Mouse (Mus musculus): ENCODE measurements around the gene Zmynd12. TPM values are rescaled to one million over a fixed set of nuclear protein-coding genes. Genes with fewer than 3 reads are reported as not detected.

Zmynd12 gene
- polyA plus RNA-seq, 1 experiment: 0.35 TPM

GRCm38 (mm10) chr4:119441836-119442235 is 19.2 kb downstream of the Zmynd12 start:
- H3K27me3 ChIP-seq (ENCODE audit: control insufficient read depth, insufficient read depth, low read length): no peaks in the 10 kb centered on the region
- no peak for TF ChIP-seq POLR2A (IDR thresholded peaks at IDR 0.05; ENCODE audit: control insufficient read depth, extremely low read depth, insufficient read depth, low read length, poor library complexity)
- no peak for TF ChIP-seq CTCF (IDR thresholded peaks at IDR 0.05; ENCODE audit: borderline replicate concordance, control insufficient read depth, extremely low read depth, insufficient read depth, low read length, poor library complexity)
- no peak overlapping the region for H3K4me3 ChIP-seq (ENCODE audit: control insufficient read depth, insufficient read depth, low read length)
- 92% methylated on average over 4 of the region's 4 CpGs for WGBS
- no peak overlapping the region for H3K27ac ChIP-seq (ENCODE audit: control insufficient read depth, insufficient read depth, low read length)
- no peaks in the 10 kb centered on the region for H3K36me3 ChIP-seq (ENCODE audit: control insufficient read depth, insufficient read depth, low read length)
- no peak for DNase-seq
- H3K4me1 ChIP-seq (replicated peaks; ENCODE audit: control insufficient read depth, insufficient read depth, low read length): no peaks in the 10 kb centered on the region

GRCm38 (mm10) chr4:119442539-119442938 is 19.9 kb downstream of the Zmynd12 start:
- H3K4me3 ChIP-seq (ENCODE audit: control insufficient read depth, insufficient read depth, low read length): no peak overlapping the region
- no peak for DNase-seq
- H3K4me1 ChIP-seq (replicated peaks; ENCODE audit: control insufficient read depth, insufficient read depth, low read length): no peaks in the 10 kb centered on the region
- TF ChIP-seq CTCF (IDR thresholded peaks at IDR 0.05; ENCODE audit: borderline replicate concordance, control insufficient read depth, extremely low read depth, insufficient read depth, low read length, poor library complexity): no peak
- TF ChIP-seq POLR2A (IDR thresholded peaks at IDR 0.05; ENCODE audit: control insufficient read depth, extremely low read depth, insufficient read depth, low read length, poor library complexity): no peak
- WGBS: 84% methylated on average over 6 of the region's 6 CpGs
- H3K27me3 ChIP-seq (ENCODE audit: control insufficient read depth, insufficient read depth, low read length): no peaks in the 10 kb centered on the region
- no peak overlapping the region for H3K27ac ChIP-seq (ENCODE audit: control insufficient read depth, insufficient read depth, low read length)
- H3K36me3 ChIP-seq (ENCODE audit: control insufficient read depth, insufficient read depth, low read length): no peaks in the 10 kb centered on the region

GRCm38 (mm10) chr4:119447261-119447660 is 24.6 kb downstream of the Zmynd12 start:
- Histone ChIP-seq H3K27ac (ENCODE audit: control insufficient read depth, insufficient read depth, low read length) (no peak overlapping the region), H3K27me3 (ENCODE audit: control insufficient read depth, insufficient read depth, low read length) (no peaks in the 10 kb centered on the region), H3K4me3 (ENCODE audit: control insufficient read depth, insufficient read depth, low read length) (no peak overlapping the region), H3K36me3 (ENCODE audit: control insufficient read depth, insufficient read depth, low read length) (no peaks in the 10 kb centered on the region), H3K4me1 (replicated peaks; ENCODE audit: control insufficient read depth, insufficient read depth, low read length) (no peaks in the 10 kb centered on the region)
- TF ChIP-seq POLR2A (IDR thresholded peaks at IDR 0.05; ENCODE audit: control insufficient read depth, extremely low read depth, insufficient read depth, low read length, poor library complexity) (no peak), CTCF (IDR thresholded peaks at IDR 0.05; ENCODE audit: borderline replicate concordance, control insufficient read depth, extremely low read depth, insufficient read depth, low read length, poor library complexity) (no peak)
- 97% methylated on average over 6 of the region's 6 CpGs for WGBS
- DNase-seq: no peak

- TF ChIP-seq CTCF (IDR thresholded peaks at IDR 0.05; ENCODE audit: borderline replicate concordance, control insufficient read depth, extremely low read depth, insufficient read depth, low read length, poor library complexity): no peak
- no peak for TF ChIP-seq POLR2A (IDR thresholded peaks at IDR 0.05; ENCODE audit: control insufficient read depth, extremely low read depth, insufficient read depth, low read length, poor library complexity)
- Histone ChIP-seq H3K4me1 (replicated peaks; ENCODE audit: control insufficient read depth, insufficient read depth, low read length) (no peaks in the 10 kb centered on the region), H3K4me3 (ENCODE audit: control insufficient read depth, insufficient read depth, low read length) (no peak overlapping the region), H3K27me3 (ENCODE audit: control insufficient read depth, insufficient read depth, low read length) (no peaks in the 10 kb centered on the region), H3K36me3 (ENCODE audit: control insufficient read depth, insufficient read depth, low read length) (no peaks in the 10 kb centered on the region), H3K27ac (ENCODE audit: control insufficient read depth, insufficient read depth, low read length) (no peak overlapping the region)
- WGBS: 92% methylated on average over 3 of the region's 3 CpGs
- DNase-seq: no peak
Observed at GRCm38 (mm10) chr4:119447786-119448185, 25.2 kb downstream of the Zmynd12 start.

- no peaks in the 10 kb centered on the region for H3K27me3 ChIP-seq (ENCODE audit: control insufficient read depth, insufficient read depth, low read length)
- no peak for TF ChIP-seq CTCF (IDR thresholded peaks at IDR 0.05; ENCODE audit: borderline replicate concordance, control insufficient read depth, extremely low read depth, insufficient read depth, low read length, poor library complexity)
- TF ChIP-seq POLR2A (IDR thresholded peaks at IDR 0.05; ENCODE audit: control insufficient read depth, extremely low read depth, insufficient read depth, low read length, poor library complexity): no peak
Observed at GRCm38 (mm10) chr4:119450436-119450835, 27.8 kb downstream of the Zmynd12 start.

GRCm38 (mm10) chr4:119453128-119453527 is 30.5 kb downstream of the Zmynd12 start:
- 77% methylated on average over 5 of the region's 5 CpGs for WGBS
- H3K27ac ChIP-seq (ENCODE audit: control insufficient read depth, insufficient read depth, low read length): no peak overlapping the region
- no peaks in the 10 kb centered on the region for H3K27me3 ChIP-seq (ENCODE audit: control insufficient read depth, insufficient read depth, low read length)

More at GRCm38 (mm10) chr4:119450436-119450835, 27.8 kb downstream of the Zmynd12 start:
- 73% methylated on average over 7 of the region's 7 CpGs for WGBS
- Histone ChIP-seq H3K27ac (ENCODE audit: control insufficient read depth, insufficient read depth, low read length) (no peak overlapping the region), H3K4me3 (ENCODE audit: control insufficient read depth, insufficient read depth, low read length) (no peak overlapping the region), H3K4me1 (replicated peaks; ENCODE audit: control insufficient read depth, insufficient read depth, low read length) (no peaks in the 10 kb centered on the region), H3K36me3 (ENCODE audit: control insufficient read depth, insufficient read depth, low read length) (no peaks in the 10 kb centered on the region)
- DNase-seq: no peak

GRCm38 (mm10) chr4:119453533-119453932 is 30.9 kb downstream of the Zmynd12 start:
- TF ChIP-seq CTCF (IDR thresholded peaks at IDR 0.05; ENCODE audit: borderline replicate concordance, control insufficient read depth, extremely low read depth, insufficient read depth, low read length, poor library complexity) (no peak), POLR2A (IDR thresholded peaks at IDR 0.05; ENCODE audit: control insufficient read depth, extremely low read depth, insufficient read depth, low read length, poor library complexity) (no peak)
- H3K36me3 ChIP-seq (ENCODE audit: control insufficient read depth, insufficient read depth, low read length): no peaks in the 10 kb centered on the region

More at GRCm38 (mm10) chr4:119453128-119453527, 30.5 kb downstream of the Zmynd12 start:
- Histone ChIP-seq H3K4me3 (ENCODE audit: control insufficient read depth, insufficient read depth, low read length) (no peak overlapping the region), H3K4me1 (replicated peaks; ENCODE audit: control insufficient read depth, insufficient read depth, low read length) (no peaks in the 10 kb centered on the region), H3K36me3 (ENCODE audit: control insufficient read depth, insufficient read depth, low read length) (no peaks in the 10 kb centered on the region)
- no peak for DNase-seq
- TF ChIP-seq CTCF (IDR thresholded peaks at IDR 0.05; ENCODE audit: borderline replicate concordance, control insufficient read depth, extremely low read depth, insufficient read depth, low read length, poor library complexity) (no peak), POLR2A (IDR thresholded peaks at IDR 0.05; ENCODE audit: control insufficient read depth, extremely low read depth, insufficient read depth, low read length, poor library complexity) (no peak)

More at GRCm38 (mm10) chr4:119453533-119453932, 30.9 kb downstream of the Zmynd12 start:
- Histone ChIP-seq H3K27me3 (ENCODE audit: control insufficient read depth, insufficient read depth, low read length) (no peaks in the 10 kb centered on the region), H3K4me1 (replicated peaks; ENCODE audit: control insufficient read depth, insufficient read depth, low read length) (no peaks in the 10 kb centered on the region), H3K4me3 (ENCODE audit: control insufficient read depth, insufficient read depth, low read length) (no peak overlapping the region), H3K27ac (ENCODE audit: control insufficient read depth, insufficient read depth, low read length) (no peak overlapping the region)
- 63% methylated on average over 6 of the region's 6 CpGs for WGBS
- no peak for DNase-seq

Data from thymus, adult 2 months (tissue).